Mouse (Mus musculus) heart, adult 9 months (tissue): ENCODE measurements at regions not wholly inside any gene's neighbourhood (a gene's known extent, or its start where the extent isn't known, plus 50 kb on each side); places are given as distances from the start of the nearest gene placed in this dataset.

ENCODE experiments used
- DNase-seq, 2 experiments: peaks; one replicate each; pipeline ENCODE4 v3.0.0; 2022; ENCODE audit warnings: low spot score in 2 of 2

DNA sequence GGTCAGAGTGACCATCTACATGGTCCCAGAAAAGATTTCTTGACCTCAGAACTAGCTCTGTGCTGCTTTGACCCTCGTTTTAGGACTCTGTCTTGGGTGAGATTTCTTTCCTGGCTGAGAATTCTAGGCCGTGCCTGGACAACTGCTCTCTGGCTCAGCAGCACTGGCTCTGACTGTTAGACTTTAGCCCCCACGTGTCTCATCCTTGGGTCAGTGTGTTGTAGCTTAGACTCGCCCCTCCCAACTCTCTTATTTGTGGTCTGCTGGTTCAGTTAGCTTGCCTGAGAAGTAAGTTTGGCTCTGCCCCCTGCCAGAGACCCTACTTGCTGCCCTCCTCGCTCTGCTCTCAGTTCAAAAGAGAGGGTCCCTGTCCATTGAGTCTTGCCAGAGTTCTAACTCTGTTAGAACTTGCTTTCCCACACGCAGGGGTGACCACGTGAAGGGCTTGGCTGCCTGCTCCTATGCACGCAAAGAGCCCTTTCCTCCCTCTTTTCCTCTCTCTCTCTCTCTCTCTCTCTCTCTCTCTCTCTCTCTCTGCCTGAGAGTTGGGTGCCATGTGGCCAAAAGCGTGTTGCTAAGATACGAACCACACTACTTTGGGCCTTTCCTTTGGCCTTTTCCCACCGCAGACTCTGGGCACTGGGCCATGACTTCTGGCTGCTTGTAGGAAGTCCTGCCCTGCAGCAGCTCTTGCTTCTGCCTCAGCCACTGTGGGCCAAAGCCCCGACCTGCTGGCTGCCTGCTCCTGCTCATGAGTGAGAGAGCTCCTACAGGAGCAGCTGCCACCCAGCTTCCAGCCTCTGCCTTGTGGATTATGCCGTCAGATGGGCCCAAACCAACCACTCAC, 344.2 kb upstream of the Amot start:
- DNase-seq = peak; percentile 48 to 56

DNA sequence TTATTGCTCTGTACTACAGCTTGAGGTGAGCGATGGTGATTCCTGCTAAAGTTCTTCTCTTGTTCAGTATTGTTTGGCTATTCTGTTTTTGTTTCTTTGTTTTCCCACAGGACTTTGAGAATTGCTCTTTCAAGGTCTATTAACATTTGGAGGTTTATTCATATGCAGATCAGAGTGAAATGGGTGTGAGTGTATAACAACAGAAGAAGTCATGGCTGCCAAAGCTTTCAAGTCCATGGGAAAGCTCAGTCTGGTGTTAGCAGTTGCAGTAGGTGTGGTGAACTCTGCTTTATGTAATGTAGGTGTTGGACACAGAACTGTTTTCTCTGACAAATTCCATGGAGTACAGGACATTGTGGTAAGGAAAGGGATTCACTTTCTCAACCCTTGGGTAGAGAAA, 328.1 kb upstream of the Amot start:
- DNase-seq = no peak

DNA sequence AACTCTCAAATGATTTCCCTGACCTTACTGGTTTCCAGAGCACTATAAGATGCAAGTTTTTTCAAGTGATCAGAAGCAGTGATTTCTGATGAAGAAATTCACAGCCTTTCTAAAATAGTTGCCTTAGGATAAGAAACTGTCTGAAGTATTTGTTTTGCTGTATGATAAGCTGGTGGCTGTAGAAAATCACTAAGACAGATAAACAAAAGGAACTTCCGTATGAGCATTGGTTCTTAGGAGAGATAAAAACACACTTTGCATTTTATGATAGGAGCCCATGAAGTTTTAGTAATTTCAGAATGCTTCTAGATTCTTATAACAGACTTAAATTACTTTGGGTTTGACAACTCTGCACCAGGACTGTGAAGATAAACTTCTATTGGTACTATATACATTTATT, 308.0 kb upstream of the Amot start:
- DNase-seq = no peak
